Mouse (Mus musculus): ENCODE data around the gene Tgif1. TPM values are rescaled to one million over a fixed set of nuclear protein-coding genes. Genes with fewer than 3 reads are reported as not detected.

Gene Tgif1
- polyA plus RNA-seq, 1 experiment = 95.7 TPM

DNA sequence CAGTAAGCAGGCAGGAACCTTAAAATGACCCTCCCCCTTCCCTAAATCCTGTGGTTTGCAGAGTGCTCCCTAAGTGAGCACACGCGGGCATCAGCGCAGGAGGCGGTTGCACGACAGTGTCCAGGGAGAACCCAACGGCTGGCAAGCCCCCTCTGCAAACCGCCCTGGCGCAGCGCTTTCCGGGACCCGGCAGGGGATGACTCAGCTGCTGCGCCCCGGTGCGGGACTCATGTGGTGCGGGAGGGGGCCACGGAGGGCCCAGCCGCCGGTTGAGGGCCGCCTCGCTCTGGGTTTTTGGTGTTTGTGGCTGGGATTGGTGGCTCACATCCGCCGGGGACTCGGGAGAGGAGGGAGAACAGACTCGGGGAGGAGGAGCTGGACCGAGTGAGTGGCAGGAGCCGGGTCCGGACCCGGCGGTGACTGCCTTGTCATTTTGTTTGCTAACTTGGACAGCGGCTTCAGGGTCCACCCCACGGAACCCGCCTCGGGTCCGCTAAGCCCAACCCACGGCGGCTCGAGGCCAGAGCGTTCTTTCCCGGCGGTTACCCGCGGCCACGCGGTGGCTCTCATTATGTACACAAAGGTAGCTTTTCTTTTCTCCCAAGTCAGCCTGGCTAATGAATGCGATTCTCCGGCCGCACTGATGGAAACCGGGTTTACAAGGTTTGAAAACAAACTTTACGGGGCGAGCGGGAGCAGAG is 510 bp downstream of the Tgif1 start:
- H3K4me1 ChIP-seq (ENCODE audit: control insufficient read depth, insufficient read depth, low read length) = no peaks in the 10 kb centered on the region
- TF ChIP-seq CTCF (IDR thresholded peaks at IDR 0.05; ENCODE audit: borderline replicate concordance, insufficient read depth, low read length) (no peak), POLR2A (IDR thresholded peaks at IDR 0.05; ENCODE audit: low read depth, low read length) (peak; percentile 56)
- peak overlapping the region; percentile 94 for H3K4me3 ChIP-seq (ENCODE audit: insufficient read depth, low read length)
- peak overlapping the region; percentile 97 for H3K27ac ChIP-seq (ENCODE audit: insufficient read depth, low read length)

DNA sequence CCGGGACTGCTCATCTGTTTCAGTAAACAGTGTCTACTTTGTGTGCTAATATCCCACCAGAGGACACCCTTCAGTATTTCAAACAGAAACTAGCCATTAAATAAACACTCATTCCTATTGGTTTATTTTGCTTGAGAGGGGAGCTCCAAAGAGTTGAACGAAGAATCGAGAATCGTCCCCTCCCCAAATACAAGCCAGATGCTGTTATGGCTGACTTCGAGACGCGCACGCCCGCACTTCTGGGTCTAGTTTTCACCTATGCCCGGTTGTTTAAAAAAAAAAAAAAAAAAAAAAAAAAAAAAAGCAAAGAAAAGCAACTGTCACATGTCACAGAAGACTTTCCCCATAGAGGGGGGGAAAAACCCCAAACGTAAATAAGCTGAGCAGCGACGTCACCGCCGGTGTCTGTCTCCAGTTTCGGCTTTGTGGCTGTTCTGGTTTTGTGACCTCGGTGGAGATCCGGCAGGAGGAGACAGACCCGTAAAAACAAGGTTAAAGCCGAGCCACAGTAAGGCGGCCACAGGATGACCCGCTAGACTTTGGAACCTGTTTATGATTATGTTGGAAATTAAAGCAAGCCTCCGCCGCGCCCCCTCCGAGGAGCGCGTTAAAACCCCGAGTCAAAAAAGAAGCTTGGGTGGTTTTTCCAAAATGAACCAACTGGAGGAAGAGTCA is 1.2 kb downstream of the Tgif1 start:
- H3K4me3 ChIP-seq (ENCODE audit: insufficient read depth, low read length) = peak overlapping the region; percentile 94
- TF ChIP-seq CTCF (IDR thresholded peaks at IDR 0.05; ENCODE audit: borderline replicate concordance, insufficient read depth, low read length) (no peak), POLR2A (IDR thresholded peaks at IDR 0.05; ENCODE audit: low read depth, low read length) (no peak)
- H3K27ac ChIP-seq (ENCODE audit: insufficient read depth, low read length) = peak overlapping the region; percentile 97
- no peaks in the 10 kb centered on the region for H3K4me1 ChIP-seq (ENCODE audit: control insufficient read depth, insufficient read depth, low read length)

DNA sequence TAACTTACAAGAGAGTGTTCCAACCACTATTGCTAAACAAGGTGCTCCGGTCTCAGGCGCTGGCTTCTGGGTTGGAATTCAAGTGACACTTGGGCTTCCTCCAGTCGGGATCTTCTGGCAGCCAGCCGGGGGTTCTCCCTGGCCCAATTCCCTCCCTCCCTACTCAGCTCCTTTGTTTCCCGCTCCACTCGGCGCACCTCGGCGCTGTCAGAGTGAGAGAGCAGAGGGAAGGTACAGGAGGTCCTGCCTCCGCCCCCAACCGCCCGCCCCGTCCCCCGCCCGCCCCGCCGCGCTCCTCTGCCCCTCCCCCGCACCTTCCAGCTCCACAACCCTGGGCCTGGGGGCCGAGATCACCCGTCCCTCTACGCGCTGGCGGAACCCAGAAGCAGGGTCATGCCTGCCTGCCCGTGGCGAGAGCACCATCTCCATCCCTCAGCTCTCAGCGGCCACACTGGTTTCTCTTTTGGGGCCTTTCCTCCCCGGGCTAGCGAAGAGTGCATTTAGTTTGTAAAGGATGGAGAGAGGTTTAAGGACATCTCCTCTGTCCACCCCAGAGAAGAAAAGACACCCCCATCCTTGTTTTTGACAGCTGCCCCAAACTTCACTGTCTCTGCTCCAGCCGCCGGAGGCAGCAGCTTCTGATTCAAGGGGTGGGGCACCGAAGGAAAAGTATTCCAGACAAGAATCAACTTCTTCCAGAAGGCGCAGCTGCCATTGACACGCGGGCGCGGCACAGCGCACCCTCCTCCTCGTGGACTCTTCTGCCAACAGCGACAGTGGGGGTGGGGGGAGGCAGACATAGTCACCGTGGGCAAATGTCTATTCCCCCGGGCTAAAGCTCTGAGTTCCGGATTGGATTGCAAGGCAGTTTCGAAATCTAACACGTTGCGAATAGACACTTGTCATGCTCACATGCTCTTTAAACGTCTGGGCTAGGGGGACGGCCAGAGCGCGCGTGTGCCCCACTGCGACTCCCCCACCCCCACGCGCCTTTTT is 2.1 kb downstream of the Tgif1 start:
- H3K4me3 ChIP-seq (ENCODE audit: insufficient read depth, low read length) = peak overlapping the region; percentile 94
- TF ChIP-seq POLR2A (IDR thresholded peaks at IDR 0.05; ENCODE audit: low read depth, low read length) (peak; percentile 93), CTCF (IDR thresholded peaks at IDR 0.05; ENCODE audit: borderline replicate concordance, insufficient read depth, low read length) (no peak)
- peaks cover 2% of the 10 kb centered on the region; the same call in 1 of the 2 replicates for H3K4me1 ChIP-seq (ENCODE audit: control insufficient read depth, insufficient read depth, low read length)
- peak overlapping the region; percentile 98 for H3K27ac ChIP-seq (ENCODE audit: insufficient read depth, low read length)

DNA sequence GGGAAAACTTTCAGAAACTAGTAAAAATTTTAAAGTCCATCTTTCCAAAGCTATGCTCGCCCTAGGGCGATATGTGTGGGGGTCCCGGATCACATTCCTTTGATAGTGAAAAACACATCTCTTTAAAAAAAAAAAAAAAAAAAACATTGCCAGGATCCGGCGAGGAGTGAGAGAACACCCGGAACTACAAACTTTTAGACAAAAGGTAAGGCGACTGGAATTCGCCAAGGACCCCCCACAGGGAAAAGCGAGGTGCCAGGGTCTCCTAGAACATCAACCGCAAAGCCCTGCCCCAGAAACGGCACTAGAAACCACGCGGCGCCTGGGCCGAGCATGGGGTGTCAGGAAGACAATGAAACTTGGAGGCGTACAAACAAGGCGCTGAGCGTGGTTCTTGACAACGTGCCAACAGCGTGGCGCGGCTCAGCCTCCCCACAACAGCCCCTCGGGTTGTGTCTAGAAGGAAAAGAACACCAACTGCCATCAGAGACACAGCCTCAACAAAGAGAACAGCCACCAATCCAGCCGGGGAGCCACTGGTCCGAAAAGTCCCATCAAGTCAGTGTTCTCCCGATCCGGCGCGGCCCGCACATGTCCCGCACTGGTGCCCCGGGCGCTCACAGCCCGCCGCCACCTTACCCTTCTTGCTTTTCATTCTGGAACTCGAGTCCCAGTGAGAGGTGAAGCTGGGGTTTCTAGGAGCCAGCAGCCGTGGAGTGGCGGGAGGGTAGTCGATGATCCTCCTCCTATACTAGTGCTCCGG is 2.9 kb downstream of the Tgif1 start:
- peak overlapping the region; percentile 98 for H3K27ac ChIP-seq (ENCODE audit: insufficient read depth, low read length)
- peaks cover 6% of the 10 kb centered on the region; the same call in 1 of the 2 replicates for H3K4me1 ChIP-seq (ENCODE audit: control insufficient read depth, insufficient read depth, low read length)
- H3K4me3 ChIP-seq (ENCODE audit: insufficient read depth, low read length) = peak overlapping the region; percentile 90
- TF ChIP-seq CTCF (IDR thresholded peaks at IDR 0.05; ENCODE audit: borderline replicate concordance, insufficient read depth, low read length) (no peak), POLR2A (IDR thresholded peaks at IDR 0.05; ENCODE audit: low read depth, low read length) (peak; percentile 40; the same call in 1 of the 2 replicates)

DNA sequence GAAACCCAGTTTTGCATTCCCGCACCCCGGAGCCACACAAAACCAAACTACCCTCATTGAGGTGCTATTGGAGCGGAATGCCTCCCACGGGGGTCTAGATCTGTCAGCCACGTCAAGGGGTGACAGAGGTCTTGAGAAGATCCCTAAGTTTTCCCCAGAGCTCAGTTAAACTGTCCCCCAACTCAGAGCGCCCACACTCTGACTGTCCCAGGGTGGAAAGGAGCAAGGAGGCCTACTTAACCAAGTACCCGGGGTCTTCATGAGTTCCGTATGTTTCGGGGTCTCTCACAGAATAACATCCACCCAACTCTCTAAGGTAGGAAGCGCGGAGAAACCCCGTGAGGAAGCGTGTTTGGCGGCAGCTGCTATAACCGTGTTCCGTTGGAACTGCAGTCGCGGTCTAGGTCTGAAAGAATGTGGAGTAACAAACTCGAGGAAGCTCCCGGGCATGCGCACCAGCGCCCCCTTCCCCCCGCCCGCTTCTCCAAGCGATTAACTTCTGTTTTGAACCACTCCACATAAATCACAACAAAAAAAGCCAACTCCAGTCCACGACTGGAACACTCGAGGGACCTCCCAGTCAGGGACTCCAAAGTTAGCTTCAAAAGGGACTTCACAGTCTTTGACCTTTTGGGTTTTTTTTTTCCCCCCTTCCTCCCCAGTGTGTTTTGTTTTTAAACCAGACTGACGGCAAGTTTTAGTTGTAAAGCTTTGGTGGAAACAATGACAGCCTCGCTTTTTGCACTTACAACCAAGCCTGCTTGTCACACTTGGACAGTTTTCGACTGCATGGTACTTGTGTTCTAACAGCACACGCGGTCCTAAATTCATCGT is 3.7 kb downstream of the Tgif1 start:
- H3K4me3 ChIP-seq (ENCODE audit: insufficient read depth, low read length) = peak overlapping the region; percentile 90
- TF ChIP-seq CTCF (IDR thresholded peaks at IDR 0.05; ENCODE audit: borderline replicate concordance, insufficient read depth, low read length) = no peak
- TF ChIP-seq POLR2A (IDR thresholded peaks at IDR 0.05; ENCODE audit: low read depth, low read length) = peak; percentile 89
- peak overlapping the region; percentile 98 for H3K27ac ChIP-seq (ENCODE audit: insufficient read depth, low read length)
- peaks cover 9% of the 10 kb centered on the region; the same call in 1 of the 2 replicates for H3K4me1 ChIP-seq (ENCODE audit: control insufficient read depth, insufficient read depth, low read length)

DNA sequence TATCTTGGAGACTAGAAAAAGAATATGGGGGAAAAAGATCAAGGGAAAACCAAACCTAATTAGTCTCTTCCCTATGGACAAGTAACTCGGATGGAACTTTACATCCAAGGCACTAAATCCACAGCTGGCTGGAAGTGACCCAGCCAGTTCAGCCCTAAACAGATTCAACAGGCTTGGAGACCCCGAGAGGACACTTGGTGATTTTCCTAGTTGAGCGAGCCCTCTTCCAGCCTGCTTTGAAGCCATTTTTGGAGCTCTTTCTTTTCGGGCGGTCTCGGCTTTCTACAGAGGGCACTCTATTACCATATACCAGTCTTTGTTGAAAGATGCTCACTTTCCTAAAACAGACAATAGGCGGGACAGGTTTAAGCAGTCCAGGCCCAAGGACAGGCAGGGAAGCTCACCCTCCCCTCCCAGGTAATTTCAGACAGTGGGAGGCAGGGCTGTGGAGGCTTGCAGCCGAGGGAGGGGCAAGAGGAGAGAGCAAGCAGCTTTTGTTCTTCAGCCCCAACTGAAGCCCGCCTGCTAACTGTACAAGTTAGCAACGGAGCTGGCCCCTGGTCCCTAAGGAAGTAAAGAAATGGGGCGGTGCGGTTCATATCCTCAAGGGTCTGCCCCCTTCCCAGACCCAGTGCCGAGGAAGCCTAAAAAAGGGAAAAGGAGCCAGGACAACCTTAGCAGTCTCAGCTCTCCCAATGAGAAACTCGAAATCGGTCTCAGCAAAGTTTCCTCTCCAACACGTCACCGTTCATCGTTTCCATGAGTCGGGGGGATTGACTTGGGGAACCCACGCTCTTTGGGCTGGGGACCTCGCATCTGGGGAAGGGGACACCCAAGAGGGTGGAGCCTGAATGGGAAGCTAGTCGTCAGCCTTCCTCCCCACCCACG is 4.6 kb downstream of the Tgif1 start:
- Histone ChIP-seq H3K4me1 (ENCODE audit: control insufficient read depth, insufficient read depth, low read length) (peaks cover 12% of the 10 kb centered on the region), H3K4me3 (ENCODE audit: insufficient read depth, low read length) (peak overlapping the region; percentile 90), H3K27ac (ENCODE audit: insufficient read depth, low read length) (peak overlapping the region; percentile 98)
- TF ChIP-seq CTCF (IDR thresholded peaks at IDR 0.05; ENCODE audit: borderline replicate concordance, insufficient read depth, low read length) = no peak
- TF ChIP-seq POLR2A (IDR thresholded peaks at IDR 0.05; ENCODE audit: low read depth, low read length) = peak; percentile 51

DNA sequence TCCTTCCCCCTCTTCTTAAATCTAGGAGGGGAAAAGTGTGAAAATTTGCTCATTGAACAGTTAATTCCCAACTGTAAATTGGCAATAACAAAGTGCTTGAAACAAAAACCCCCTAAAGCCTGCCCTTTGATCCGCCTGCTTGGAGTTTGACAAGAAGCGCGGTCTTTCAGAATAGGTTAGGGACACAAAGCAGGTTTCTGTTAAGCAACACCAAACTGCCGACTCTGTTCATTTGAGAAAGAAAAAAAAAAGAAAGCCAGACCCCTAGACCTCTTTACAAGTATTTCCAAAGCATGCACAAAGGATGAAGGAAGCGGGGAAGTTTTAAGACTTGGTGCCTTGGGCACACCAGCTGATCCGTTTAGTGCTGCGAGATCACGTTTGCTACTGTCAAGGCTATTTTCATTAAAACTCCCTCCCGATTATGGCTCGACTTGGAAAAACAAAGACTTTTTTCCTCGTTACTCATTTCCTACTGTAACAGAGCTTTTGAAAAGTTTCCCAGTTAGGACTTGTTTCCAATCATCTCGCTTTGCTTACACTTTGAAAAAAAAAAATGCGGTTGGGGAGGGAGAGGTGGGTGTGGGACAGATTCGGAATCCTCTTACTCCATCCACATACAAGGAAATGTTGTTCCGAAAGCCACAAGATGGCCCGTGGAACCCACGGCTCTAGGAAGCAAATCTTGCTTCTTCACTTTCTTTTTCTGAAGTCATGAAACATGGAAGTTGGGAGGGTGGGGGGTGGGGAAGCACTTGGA is 5.4 kb downstream of the Tgif1 start:
- Histone ChIP-seq H3K4me1 (ENCODE audit: control insufficient read depth, insufficient read depth, low read length) (peaks cover 12% of the 10 kb centered on the region), H3K27ac (ENCODE audit: insufficient read depth, low read length) (peak overlapping the region; percentile 98), H3K4me3 (ENCODE audit: insufficient read depth, low read length) (peak overlapping the region; percentile 90)
- TF ChIP-seq CTCF (IDR thresholded peaks at IDR 0.05; ENCODE audit: borderline replicate concordance, insufficient read depth, low read length) (no peak), POLR2A (IDR thresholded peaks at IDR 0.05; ENCODE audit: low read depth, low read length) (peak; percentile 29; the same call in 1 of the 2 replicates)
